Mouse (Mus musculus) lung, adult 2 months (tissue): ENCODE data around the gene Arhgef28. TPM values are rescaled to one million over a fixed set of nuclear protein-coding genes. Genes with fewer than 3 reads are reported as not detected.

Source experiments
- DNase-seq: peaks from one replicate; pipeline ENCODE4 v3.0.0; 2022
- H3K4me1 ChIP-seq: fragments of 200-500 bp; 2 replicates; pipeline ENCODE4 v1.6.1; 2011; ENCODE audit warnings: low read length; ENCODE audit not compliant: control insufficient read depth, insufficient read depth
- H3K4me3 ChIP-seq: fragments of 200-500 bp; replicated peaks from 2 replicates; pipeline ENCODE3; 2011; ENCODE audit warnings: low read depth, mild to moderate bottlenecking, control low read depth, low read length; ENCODE audit errors: extremely low read depth
- CTCF ChIP-seq: fragments of 200-500 bp; IDR thresholded peaks from 2 replicates; pipeline ENCODE4 v1.5.1; 2011; ENCODE audit warnings: mild to moderate bottlenecking, low read length, control low read depth; ENCODE audit not compliant: insufficient read depth
- POLR2A ChIP-seq: fragments of 200-500 bp; IDR thresholded peaks from 2 replicates; pipeline ENCODE4 v1.6.1; 2011; ENCODE audit warnings: low read depth, mild to moderate bottlenecking, control low read depth, low read length, borderline replicate concordance; ENCODE audit errors: extremely low read depth
- WGBS: fragments of 180-500 bp; shearing (Covaris S2); methylation state at CpG from one replicate; pipeline ENCODE4 v1.1.7; 2018; 5-methylcytosine and 5-hydroxymethylcytosine counted together
- polyA plus RNA-seq: library from polyadenylated mRNA; depleted of rRNA; stranded (reverse); fragments of >200 nt; gene quantifications from 2 replicates; pipeline ENCODE4 v1.2.3, GENCODE M21; 2012

The Arhgef28 gene
- polyA plus RNA-seq, 1 experiment: 16.0 TPM

DNA sequence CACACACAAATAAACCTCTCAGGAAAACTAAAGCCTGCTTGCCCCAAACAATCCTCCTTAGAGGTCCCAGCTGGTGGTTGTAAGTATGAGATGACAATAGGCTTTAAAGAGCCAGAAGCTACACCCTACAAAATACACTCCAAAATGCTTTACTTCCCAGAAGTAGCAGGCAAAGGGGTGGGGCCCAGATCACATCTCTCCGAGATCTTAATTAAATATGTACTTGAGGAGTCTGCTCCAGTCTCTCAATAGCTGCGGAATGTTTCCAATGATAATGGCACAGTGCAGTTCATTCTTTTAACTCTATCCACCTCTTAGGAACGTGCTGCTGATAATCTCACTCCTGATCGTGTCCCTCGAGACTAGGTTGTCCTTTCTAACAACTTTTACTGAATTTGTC lies 240.2 kb downstream of the Arhgef28 start:
- no peak overlapping the region for H3K4me3 ChIP-seq
- H3K4me1 ChIP-seq: no peaks in the 10 kb centered on the region
- no peak for TF ChIP-seq POLR2A
- no peak for TF ChIP-seq CTCF
- DNase-seq: no peak
- 65% methylated on average over 5 of the region's 5 CpGs for whole genome bisulfite sequencing

DNA sequence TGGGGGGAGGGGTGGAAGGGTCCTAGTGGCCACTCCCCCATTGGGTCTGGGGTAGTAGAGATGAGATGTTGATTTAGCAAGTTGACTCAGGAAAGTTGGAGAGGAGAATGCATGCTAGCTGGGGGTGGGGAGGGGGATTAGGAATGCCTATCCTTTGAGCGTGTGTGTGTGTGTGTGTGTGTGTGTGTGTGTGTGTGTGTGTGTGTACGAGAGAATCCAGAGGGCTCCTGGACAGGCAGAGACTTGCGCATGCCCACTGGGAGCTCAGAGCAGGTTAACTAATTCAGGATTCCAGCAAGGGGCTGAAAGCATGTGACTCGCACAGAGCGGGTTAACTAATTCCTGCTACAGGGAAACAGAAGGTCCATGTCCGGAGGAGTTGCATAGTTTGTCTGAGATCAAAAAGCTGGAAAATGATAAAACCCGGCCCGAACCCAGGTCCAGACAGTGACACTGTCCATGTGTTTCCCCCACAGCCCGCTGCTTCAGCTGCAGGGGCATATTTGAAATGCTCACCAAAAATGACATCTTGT lies 241.3 kb downstream of the Arhgef28 start:
- WGBS: 69% methylated on average over 9 of the region's 9 CpGs
- Histone ChIP-seq H3K4me1 (no peaks in the 10 kb centered on the region), H3K4me3 (no peak overlapping the region)
- TF ChIP-seq CTCF: no peak
- no peak for TF ChIP-seq POLR2A
- DNase-seq: no peak

DNA sequence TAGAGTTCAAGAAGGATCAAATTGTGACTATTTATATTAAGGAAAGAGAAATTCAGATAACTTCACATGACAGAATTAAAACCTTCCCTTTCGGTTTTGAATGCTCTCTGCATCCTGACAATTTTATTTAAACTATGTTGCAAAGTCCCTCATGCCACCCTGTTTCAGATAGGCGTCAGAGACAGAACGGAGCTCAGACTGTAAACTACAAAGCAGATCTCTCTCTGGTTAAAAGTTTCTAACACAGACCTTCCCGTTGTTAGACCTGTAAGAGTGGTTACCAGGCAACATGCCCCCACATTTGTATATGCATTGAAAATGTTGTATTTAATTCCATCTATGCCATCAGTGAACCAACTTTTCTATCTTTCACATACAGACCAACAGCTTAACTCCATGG lies 246.1 kb downstream of the Arhgef28 start:
- Histone ChIP-seq H3K4me1 (no peaks in the 10 kb centered on the region), H3K4me3 (no peak overlapping the region)
- WGBS: 67% methylated on average over 4 of the region's 4 CpGs
- no peak for TF ChIP-seq CTCF
- TF ChIP-seq POLR2A: no peak
- DNase-seq: no peak

DNA sequence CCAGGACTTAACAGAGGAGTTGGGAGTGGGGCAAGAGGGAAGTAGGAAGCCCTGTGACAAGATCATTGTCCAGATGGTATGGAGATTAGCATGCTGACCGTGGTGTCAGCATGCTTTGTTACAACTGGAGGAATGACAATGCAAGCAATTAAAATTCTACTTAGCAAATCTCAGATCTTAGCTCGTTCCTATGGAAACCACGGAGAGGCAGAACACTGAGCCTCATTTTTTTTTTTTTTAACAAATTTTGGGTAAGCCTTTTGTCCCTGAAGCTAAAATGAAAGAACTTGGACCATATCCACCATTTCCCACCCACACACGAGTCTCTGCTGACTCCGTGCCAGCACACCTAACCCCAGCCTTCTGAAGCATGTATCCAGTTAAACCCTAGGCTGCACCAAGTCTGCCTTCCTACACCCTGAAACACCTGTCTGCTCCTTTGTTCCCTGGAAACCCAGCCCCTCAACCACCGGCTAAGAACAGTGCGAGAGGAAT lies 246.8 kb downstream of the Arhgef28 start:
- WGBS: 38% methylated on average over 7 of the region's 7 CpGs
- DNase-seq: no peak
- Histone ChIP-seq H3K4me1 (no peaks in the 10 kb centered on the region), H3K4me3 (no peak overlapping the region)
- TF ChIP-seq CTCF: no peak
- TF ChIP-seq POLR2A: no peak

DNA sequence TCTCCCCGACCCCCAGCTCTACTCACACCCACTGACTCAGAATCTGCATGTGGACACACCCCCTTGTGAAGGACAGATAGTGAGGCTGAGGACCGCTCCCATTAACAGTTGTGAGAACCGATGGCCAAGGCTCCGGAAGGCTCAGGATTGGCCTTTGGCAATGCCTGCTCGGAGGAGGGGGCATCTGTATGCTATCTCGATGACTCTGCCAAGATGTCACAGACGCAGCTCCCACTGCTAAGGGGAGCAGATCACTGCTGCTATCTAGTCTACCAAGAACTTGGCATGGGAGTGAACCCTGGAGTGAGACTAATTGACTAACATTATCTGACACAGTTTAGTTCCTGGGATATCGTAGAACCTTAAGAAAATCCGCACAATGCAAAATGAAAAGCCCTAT lies 250.5 kb downstream of the Arhgef28 start:
- no peak for DNase-seq
- WGBS: 71% methylated on average over 9 of the region's 9 CpGs
- H3K4me3 ChIP-seq: no peak overlapping the region
- TF ChIP-seq CTCF: no peak
- no peak for TF ChIP-seq POLR2A
- no peaks in the 10 kb centered on the region for H3K4me1 ChIP-seq

DNA sequence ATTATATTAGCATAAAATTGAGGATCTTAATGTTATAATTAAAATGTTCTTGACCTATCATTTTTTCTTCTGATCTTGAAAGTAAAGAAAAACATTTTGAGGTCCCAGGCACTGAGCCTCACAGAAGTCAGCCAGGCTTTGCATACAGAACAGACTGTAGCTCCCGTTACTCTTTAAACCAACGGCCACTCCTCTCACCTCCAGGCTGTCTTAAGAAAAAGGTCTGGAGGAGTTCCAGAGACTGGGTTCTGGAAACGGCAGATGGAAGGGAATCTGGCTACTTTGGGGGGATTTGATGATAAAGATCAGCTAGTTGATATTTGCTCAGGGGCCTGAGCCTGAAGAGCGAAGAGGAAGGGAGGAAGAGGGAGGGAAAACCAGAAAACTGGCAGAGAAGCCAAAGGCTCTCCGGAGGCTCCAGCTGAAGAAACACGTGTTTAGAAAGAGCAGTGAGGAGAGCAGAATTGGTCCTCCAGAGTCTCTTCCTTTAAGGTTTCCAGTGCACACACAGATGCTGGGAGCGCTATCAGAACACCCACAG lies 251.2 kb downstream of the Arhgef28 start:
- DNase-seq: no peak
- no peak overlapping the region for H3K4me3 ChIP-seq
- no peak for TF ChIP-seq POLR2A
- TF ChIP-seq CTCF: no peak
- no peaks in the 10 kb centered on the region for H3K4me1 ChIP-seq
- WGBS: 36% methylated on average over 7 of the region's 7 CpGs

DNA sequence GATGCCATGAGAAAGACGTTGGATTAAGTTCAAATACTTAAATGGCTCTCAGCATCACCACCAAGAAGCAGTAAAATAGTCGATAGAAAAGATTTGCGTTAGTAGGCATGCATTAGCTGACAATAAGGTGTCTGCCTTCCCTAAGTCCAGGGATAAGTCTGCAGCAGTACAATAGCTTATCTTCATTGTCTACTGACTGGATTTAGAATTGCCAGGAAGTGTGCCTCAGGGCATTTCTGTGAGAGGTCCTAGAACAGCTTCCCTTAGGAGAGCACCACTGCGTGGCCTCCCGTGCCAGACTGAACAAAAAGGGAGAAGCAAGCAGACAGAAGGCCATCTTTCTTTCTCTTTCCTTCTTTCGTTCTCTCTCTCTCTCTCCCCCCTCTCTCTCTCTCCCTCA lies 252.2 kb downstream of the Arhgef28 start:
- Histone ChIP-seq H3K4me1 (no peaks in the 10 kb centered on the region), H3K4me3 (no peak overlapping the region)
- TF ChIP-seq POLR2A: no peak
- no peak for TF ChIP-seq CTCF
- DNase-seq: no peak
- 60% methylated on average over 6 of the region's 6 CpGs for WGBS

DNA sequence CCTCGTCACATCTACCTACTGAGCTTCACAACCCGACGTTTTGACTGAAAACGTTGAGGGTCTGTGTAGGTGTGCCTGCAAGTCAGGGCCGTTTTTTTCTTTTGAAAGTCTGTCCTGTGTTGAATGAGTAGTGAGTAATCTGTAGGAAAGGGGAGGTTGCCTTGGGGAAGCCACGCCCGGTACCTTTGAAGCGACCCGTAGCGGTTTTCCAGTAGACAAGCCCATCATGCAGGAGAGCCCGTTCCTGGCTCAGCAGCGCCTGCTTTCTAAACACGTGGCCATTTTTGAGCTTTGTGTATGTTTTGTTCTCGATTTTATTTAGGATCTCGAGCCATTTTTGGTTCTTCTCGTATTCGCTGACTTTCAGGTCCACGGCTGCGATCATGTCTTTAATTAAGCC lies 252.7 kb downstream of the Arhgef28 start:
- Histone ChIP-seq H3K4me1 (no peaks in the 10 kb centered on the region), H3K4me3 (no peak overlapping the region)
- TF ChIP-seq CTCF (no peak), POLR2A (no peak)
- WGBS: 92% methylated on average over 19 of the region's 19 CpGs
- no peak for DNase-seq

DNA sequence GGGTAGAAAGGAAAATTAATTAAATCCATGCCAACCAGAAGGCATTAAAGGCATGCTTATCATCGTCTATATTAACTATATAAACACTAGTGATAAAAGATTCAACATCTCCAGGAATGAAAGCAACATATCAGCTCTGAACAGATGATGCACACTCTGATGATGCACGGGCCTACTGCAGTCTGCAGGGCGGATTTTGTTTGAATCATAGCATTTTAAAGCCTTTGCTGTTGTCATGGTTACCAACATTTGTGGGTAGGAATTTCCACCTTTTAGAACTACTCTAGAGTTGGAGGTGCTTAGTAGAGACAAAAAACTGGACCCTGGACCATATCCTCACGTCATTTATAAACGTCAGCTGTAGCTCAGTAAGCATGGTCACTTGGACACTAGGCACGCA lies 257.4 kb downstream of the Arhgef28 start:
- WGBS: 85% methylated on average over 6 of the region's 6 CpGs
- TF ChIP-seq CTCF (no peak), POLR2A (no peak)
- Histone ChIP-seq H3K4me1 (no peaks in the 10 kb centered on the region), H3K4me3 (no peak overlapping the region)
- DNase-seq: no peak

DNA sequence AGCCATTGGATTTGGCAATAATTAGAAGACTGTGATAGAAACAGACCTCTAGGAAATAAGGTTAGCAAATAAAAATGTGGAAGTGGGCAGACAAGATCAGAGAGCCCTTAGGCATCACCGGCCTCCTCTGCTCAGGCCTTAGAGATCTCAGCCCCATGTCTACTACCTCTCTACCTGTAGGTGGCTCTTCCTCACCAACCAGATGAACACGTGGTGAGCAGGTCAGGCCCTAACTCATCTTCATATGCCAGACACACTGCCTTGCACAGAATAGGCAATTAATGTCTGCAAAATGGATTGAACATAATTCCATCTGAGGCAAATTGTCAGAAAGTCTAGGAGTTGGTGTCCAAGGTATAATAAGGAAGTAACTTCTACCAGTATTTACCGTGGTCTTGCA lies 258.6 kb downstream of the Arhgef28 start:
- Histone ChIP-seq H3K4me3 (no peak overlapping the region), H3K4me1 (no peaks in the 10 kb centered on the region)
- DNase-seq: no peak
- WGBS: 64% methylated on average over 3 of the region's 3 CpGs
- TF ChIP-seq POLR2A: no peak
- no peak for TF ChIP-seq CTCF

DNA sequence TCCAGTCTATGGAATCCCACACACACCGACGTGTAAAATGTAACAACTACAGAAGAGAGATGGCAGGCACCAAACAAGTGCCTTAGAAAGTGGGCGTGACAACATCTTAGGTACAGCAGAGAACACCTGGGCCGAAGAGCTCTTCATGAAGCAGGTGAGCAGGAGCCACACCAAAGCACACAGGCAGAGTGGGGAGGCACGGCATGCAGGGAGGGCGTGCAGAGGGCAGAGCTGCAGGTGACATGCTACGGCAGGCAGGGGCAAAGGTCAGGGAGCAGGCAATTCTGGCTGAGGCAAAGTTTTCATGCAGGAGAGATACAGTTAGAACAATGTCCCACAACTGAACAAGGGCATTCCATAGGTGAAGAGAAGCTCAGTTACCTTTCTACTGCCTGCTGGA lies 259.8 kb downstream of the Arhgef28 start:
- Histone ChIP-seq H3K4me1 (no peaks in the 10 kb centered on the region), H3K4me3 (no peak overlapping the region)
- 65% methylated on average over 7 of the region's 7 CpGs for WGBS
- DNase-seq: no peak
- TF ChIP-seq CTCF (no peak), POLR2A (no peak)
